Mouse (Mus musculus) heart, postnatal 0 days (tissue): ENCODE results near the gene Gm13691. TPM values are rescaled to one million over a fixed set of nuclear protein-coding genes. Genes with fewer than 3 reads are reported as not detected.

Experiments
- ATAC-seq: fragments of 200-750 bp; cut with Nextera tagmentation; 2 replicates; pipeline ENCODE4 v1.8.0; 2017; ENCODE audit warnings: low read depth, moderate number of reproducible peaks, moderate library complexity; ENCODE audit not compliant: insufficient read depth
- DNase-seq: peaks from one replicate; pipeline ENCODE4 v3.0.0-alpha.2; 2016; ENCODE audit warnings: low spot score
- H3K27ac ChIP-seq: fragments of 300-500 bp; sonication (generic); 2 replicates; pipeline ENCODE4 v1.5.1; 2014; ENCODE audit warnings: low read depth, mild to moderate bottlenecking
- H3K27me3 ChIP-seq: fragments of 300-500 bp; sonication (generic); 2 replicates; pipeline ENCODE4 v1.6.1; 2014; ENCODE audit warnings: low read length, mixed read lengths; ENCODE audit not compliant: control insufficient read depth, insufficient read depth
- H3K36me3 ChIP-seq: fragments of 300-500 bp; sonication (generic); replicated peaks from 2 replicates; pipeline ENCODE4 v1.6.1; 2014; ENCODE audit warnings: low read length, mixed read lengths; ENCODE audit not compliant: control insufficient read depth, insufficient read depth
- H3K4me1 ChIP-seq: fragments of 300-500 bp; sonication (generic); 2 replicates; pipeline ENCODE4 v1.6.1; 2014; ENCODE audit warnings: antibody characterized with exemption; ENCODE audit not compliant: control insufficient read depth, insufficient read depth
- H3K4me2 ChIP-seq: fragments of 300-500 bp; sonication (generic); 2 replicates; pipeline ENCODE4 v1.6.1; 2014; ENCODE audit warnings: low read depth, mild to moderate bottlenecking, low read length, moderate library complexity
- H3K4me3 ChIP-seq: fragments of 300-500 bp; sonication (generic); 2 replicates; pipeline ENCODE4 v1.5.1; 2014; ENCODE audit warnings: low read depth, low read length
- H3K9ac ChIP-seq: fragments of 300-500 bp; sonication (generic); replicated peaks from 2 replicates; pipeline ENCODE4 v1.6.1; 2014; ENCODE audit warnings: low read depth, low read length, mixed read lengths
- H3K9me3 ChIP-seq: fragments of 300-500 bp; sonication (generic); replicated peaks from 2 replicates; pipeline ENCODE4 v1.6.1; 2016; ENCODE audit warnings: low read length; ENCODE audit not compliant: control insufficient read depth
- CTCF ChIP-seq: IDR thresholded peaks from 2 replicates; pipeline ENCODE4 v1.5.1; 2016; ENCODE audit warnings: antibody characterized with exemption, control low read depth, low read depth
- EP300 ChIP-seq: IDR thresholded peaks from 2 replicates; pipeline ENCODE4 v1.6.1; 2016; ENCODE audit warnings: antibody characterized with exemption, low read depth
- WGBS: fragments of 180-500 bp; shearing (Covaris S2); extraction: QIAGEN DNeasy Blood & Tissue Kit; methylation state at CpG from one replicate; pipeline ENCODE4 v1.1.7; 2014; 5-methylcytosine and 5-hydroxymethylcytosine counted together
- polyA plus RNA-seq: library from polyadenylated mRNA; unstranded; fragments of >200 nt; fragmentation: Nextera tagmentation; extraction: Ambion mirVana; gene quantifications from 2 replicates; pipeline ENCODE4 v1.2.1, GENCODE M21; 2015
- total RNA-seq: library from RNA; depleted of rRNA; stranded (reverse); fragments of >200 nt; gene quantifications from 2 replicates; pipeline ENCODE4 v1.2.3, GENCODE M21; 2014; ENCODE audit warnings: low replicate concordance; rRNA removed

Gene Gm13691
- total and polyA plus RNA-seq, 2 experiments from 2014 or later, result not detected

DNA sequence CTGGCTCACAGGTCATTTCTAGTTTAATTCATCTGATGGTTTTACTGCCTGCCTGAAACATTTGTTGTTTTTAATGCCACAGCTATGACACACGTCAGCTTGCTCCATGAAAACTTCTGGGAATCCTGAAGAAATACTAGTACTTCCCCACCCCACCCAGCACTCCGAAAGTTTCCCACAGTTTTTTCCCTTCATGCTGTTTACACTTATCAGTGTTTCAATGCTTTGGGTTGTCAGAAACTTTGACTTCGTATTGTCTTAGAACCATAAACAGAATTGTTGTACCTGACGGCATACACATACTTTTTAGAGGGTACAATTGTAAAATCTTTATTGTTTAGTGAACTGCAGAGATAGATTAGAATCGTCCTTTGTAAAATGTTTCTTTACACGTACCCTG is 48.9 kb downstream of the Gm13691 start:
- Histone ChIP-seq H3K27me3 (no peaks in the 10 kb centered on the region), H3K4me3 (no peak overlapping the region), H3K9ac (no peak overlapping the region), H3K36me3 (no peaks in the 10 kb centered on the region), H3K27ac (no peak overlapping the region), H3K9me3 (no peaks in the 10 kb centered on the region), H3K4me1 (no peaks in the 10 kb centered on the region), H3K4me2 (no peak overlapping the region)
- TF ChIP-seq EP300 (no peak), CTCF (no peak)
- DNase-seq (no peak), ATAC-seq (no peak)
- 63% methylated on average over 6 of the region's 6 CpGs for WGBS

Other genes with a start within 250 kb of the Gm13691 start
- 0.19 and 0.50 TPM in 2 replicates for gene Fam171b, start 177.9 kb upstream of the Gm13691 start, total RNA-seq
- gene Fam171b, start 177.9 kb upstream of the Gm13691 start, polyA plus RNA-seq, result 0.55 and 0.67 TPM in 2 replicates
- gene Zswim2, start 49.3 kb upstream of the Gm13691 start, total RNA-seq, result not detected in 2 replicates
- gene Zswim2, start 49.3 kb upstream of the Gm13691 start, polyA plus RNA-seq, result not detected in 2 replicates
- gene Gm13698, start 34.9 kb upstream of the Gm13691 start, total RNA-seq, result not detected in 2 replicates
- gene Gm13698, start 34.9 kb upstream of the Gm13691 start, polyA plus RNA-seq, result not detected in 2 replicates
- gene Gm13693, start 29.1 kb upstream of the Gm13691 start, total RNA-seq, result not detected in 2 replicates
- not detected in 2 replicates for gene Gm13693, start 29.1 kb upstream of the Gm13691 start, polyA plus RNA-seq
- not detected in 2 replicates for gene Gm13695, start 23.2 kb upstream of the Gm13691 start, total RNA-seq
- not detected in 2 replicates for gene Gm13695, start 23.2 kb upstream of the Gm13691 start, polyA plus RNA-seq
- not detected in 2 replicates for gene Gm13696, start 17.4 kb upstream of the Gm13691 start, total RNA-seq
- gene Gm13696, start 17.4 kb upstream of the Gm13691 start, polyA plus RNA-seq, result not detected in 2 replicates
- gene Gm13694, start 11.6 kb upstream of the Gm13691 start, total RNA-seq, result not detected in 2 replicates
- not detected in 2 replicates for gene Gm13694, start 11.6 kb upstream of the Gm13691 start, polyA plus RNA-seq
- gene Gm13697, start 5.8 kb upstream of the Gm13691 start, total RNA-seq, result not detected in 2 replicates
- gene Gm13697, start 5.8 kb upstream of the Gm13691 start, polyA plus RNA-seq, result not detected in 2 replicates